ENCODE assay signal across 8 mouse cellular contexts in the genomic region with DNA sequence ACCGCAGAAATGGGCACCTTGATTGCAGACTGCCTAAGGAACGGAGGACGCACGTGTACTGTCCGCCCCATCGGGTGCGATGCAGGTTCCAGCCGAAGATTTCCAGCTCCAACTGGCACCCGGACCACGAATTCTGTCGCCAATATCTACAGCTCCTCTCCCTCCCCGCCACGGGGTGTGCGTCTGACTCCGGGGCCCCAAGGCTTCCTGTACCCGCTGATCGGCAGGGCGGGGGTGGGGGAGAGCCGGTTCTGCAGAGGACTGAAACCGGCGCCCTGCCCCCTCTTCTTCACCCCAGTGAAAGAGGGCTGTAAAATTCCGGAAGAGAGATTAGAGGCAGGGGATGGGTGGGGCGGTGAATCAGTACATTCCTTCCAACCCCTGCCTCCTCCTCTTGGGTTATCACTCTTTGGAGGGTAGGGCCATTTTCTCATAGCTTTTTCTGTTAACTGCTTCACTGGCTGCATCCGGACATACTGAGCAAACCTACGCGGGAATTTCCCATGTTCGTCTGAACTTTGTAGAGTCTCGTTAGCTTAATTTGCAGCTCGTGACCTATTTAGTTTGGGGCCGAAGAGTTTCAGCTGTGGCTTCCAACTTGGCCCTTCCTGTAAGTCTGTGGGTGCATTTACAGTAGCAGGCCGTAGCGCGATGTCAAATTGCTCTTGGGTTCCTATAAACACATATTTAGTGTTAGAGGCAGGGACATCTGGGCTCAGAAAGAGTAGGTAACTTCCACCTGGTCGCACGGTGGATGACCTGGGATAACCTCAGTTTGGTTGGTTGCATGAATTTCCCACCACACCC. TPM values are rescaled to one million over a fixed set of nuclear protein-coding genes. Genes with fewer than 3 reads are reported as not detected.
A peak's percentile ranks its signal among the peaks of the same experiment; 100 is the strongest.
DNase-seq lines count a peak whose midpoint lies in the region; ATAC-seq and TF ChIP-seq lines count a peak whose summit lies in the region.

Ptp4a2 (plus strand) TSS at position 422 of the 807 bp plus-strand sequence.

- no peaks in the 10 kb centered on the region for H3K9me3 ChIP-seq in heart, embryonic 15.5 days (replicated peaks)
- H3K9me3 ChIP-seq in liver, embryonic 14.5 days (ENCODE audit: control insufficient read depth, low read length): no peaks in the 10 kb centered on the region

- H3K27ac ChIP-seq in embryonic fibroblast, embryonic 13.5 days (ENCODE audit: insufficient read depth, low read length): peak within 1 kb of the TSS; percentile 83
- H3K27ac ChIP-seq in heart, embryonic 15.5 days: peak within 1 kb of the TSS; percentile 81
- no peak within 1 kb of the TSS for H3K27ac ChIP-seq in liver, embryonic 14.5 days

- peak within 1 kb of the TSS; percentile 72 for H3K4me2 ChIP-seq in heart, embryonic 15.5 days
- peak within 1 kb of the TSS; percentile 67 for H3K4me2 ChIP-seq in liver, embryonic 14.5 days (ENCODE audit: low read depth)

- DNase-seq in ovary, adult 18-20 months (ENCODE audit: low spot score): peak; percentile 66
- no peak for DNase-seq in ovary, postnatal 10 days (ENCODE audit: low spot score)
- DNase-seq in kidney, postnatal 10 days: peak; percentile 81
- DNase-seq in liver, embryonic 14.5 days (ENCODE audit: low read depth in 3 of 3, low spot score in 3 of 3): no peak
- peak; percentile 93 for DNase-seq in natural killer cell, adult 2 months (ENCODE audit: low spot score in 2 of 2)
- DNase-seq in thymus, postnatal 0 days (ENCODE audit: low spot score): peak; percentile 90

- TF ChIP-seq CTCF in embryonic fibroblast, embryonic 13.5 days (IDR thresholded peaks at IDR 0.05; ENCODE audit: borderline replicate concordance, insufficient read depth, low read length): no peak
- no peak for TF ChIP-seq CTCF in liver, embryonic 14.5 days (IDR thresholded peaks at IDR 0.05; ENCODE audit: low read depth)

- peak; percentile 93 for ATAC-seq in heart, embryonic 15.5 days (replicated peaks; ENCODE audit: insufficient number of reproducible peaks, insufficient read depth, low FRiP score, low read depth)
- peak; percentile 77 for ATAC-seq in liver, embryonic 14.5 days (ENCODE audit: insufficient read depth)

- H3K4me3 ChIP-seq in embryonic fibroblast, embryonic 13.5 days (ENCODE audit: insufficient read depth, low read length): peak within 1 kb of the TSS; percentile 47
- peak within 1 kb of the TSS; percentile 48 for H3K4me3 ChIP-seq in heart, embryonic 15.5 days
- peak within 1 kb of the TSS; percentile 41 to 48 for H3K4me3 ChIP-seq in liver, embryonic 14.5 days (ENCODE audit: insufficient read depth in 1 of 2, low read depth in 2 of 2, low read length in 2 of 2)

- TF ChIP-seq EP300 in liver, embryonic 14.5 days (IDR thresholded peaks at IDR 0.05; ENCODE audit: low read depth): no peak

- TF ChIP-seq POLR2A in embryonic fibroblast, embryonic 13.5 days (IDR thresholded peaks at IDR 0.05; ENCODE audit: low read depth, low read length): no peak; the same call in 1 of the 2 replicates

- peak within 1 kb of the TSS; percentile 58 for H3K9ac ChIP-seq in heart, embryonic 15.5 days
- peak within 1 kb of the TSS; percentile 24; the same call in 1 of the 2 replicates for H3K9ac ChIP-seq in liver, embryonic 14.5 days (replicated peaks)

- peaks cover 9% of the 10 kb centered on the region for H3K4me1 ChIP-seq in embryonic fibroblast, embryonic 13.5 days (ENCODE audit: control insufficient read depth, insufficient read depth, low read length)
- peaks cover 16% of the 10 kb centered on the region for H3K4me1 ChIP-seq in heart, embryonic 15.5 days (replicated peaks)
- peaks cover 0 to 11% of the 10 kb centered on the region in 2 experiments; a peak in 2 of 4 replicates for H3K4me1 ChIP-seq in liver, embryonic 14.5 days (replicated peaks; ENCODE audit: control insufficient read depth in 2 of 2, insufficient read depth in 2 of 2, low read length in 1 of 2)

- no peaks in the 10 kb centered on the region for H3K27me3 ChIP-seq in heart, embryonic 15.5 days
- H3K27me3 ChIP-seq in liver, embryonic 14.5 days (ENCODE audit: control insufficient read depth, insufficient read depth, low read length): peaks cover 9% of the 10 kb centered on the region

- H3K36me3 ChIP-seq in heart, embryonic 15.5 days: no peaks in the 10 kb centered on the region
- H3K36me3 ChIP-seq in liver, embryonic 14.5 days (replicated peaks; ENCODE audit: control insufficient read depth, insufficient read depth, low read depth): no peaks in the 10 kb centered on the region

- WGBS in heart, embryonic 15.5 days: 9% methylated on average over 35 of the region's 35 CpGs
- 3% methylated on average over 35 of the region's 35 CpGs for WGBS in liver, embryonic 14.5 days (ENCODE audit: insufficient replicate concordance)

RNA-seq across cellular contexts. Expression of gene Ptp4a2, which starts in this region (rescaled TPM):
- 501 and 598 TPM in 2 replicates for polyA plus RNA-seq in embryonic fibroblast, embryonic 13.5 days (2011; ENCODE audit: insufficient read length, low read depth, missing spikeins)
- 347 and 442 TPM in 2 replicates for polyA plus RNA-seq in heart, embryonic 15.5 days (2015; fragmentation: Nextera tagmentation; extraction: Ambion mirVana)
- 26.1 and 42.2 TPM in 2 replicates for polyA plus RNA-seq in liver, embryonic 14.5 days (2012; rRNA removed)
- 150 and 154 TPM in 2 replicates for polyA plus RNA-seq in liver, embryonic 14.5 days (2014; fragmentation: Nextera tagmentation; extraction: Ambion mirVana)
- polyA plus RNA-seq in thymus, postnatal 0 days (2015; fragmentation: Nextera tagmentation; extraction: Ambion mirVana): 526 and 559 TPM in 2 replicates

Comparison
In these comparisons a context has a peak if more than half of its experiments do, and no peak if none do; other contexts are left out.
1. DNase-seq: peak in ovary, adult 18-20 months (single experiment), kidney, postnatal 10 days (single experiment), natural killer cell, adult 2 months (2 of 2) and thymus, postnatal 0 days (single experiment); none in ovary, postnatal 10 days (single experiment) and liver, embryonic 14.5 days (0 of 3).
2. Peak in every context shown above with its lines, with median percentiles within 50 percentile points of each other: H3K4me3 ChIP-seq.